Mouse (Mus musculus) c-Kit-positive CD71-positive TER-119-negative erythroid progenitor cells, embryonic 14.5 days (primary cell): ENCODE measurements around the gene Slc6a11.

ENCODE experiments used
- DNase-seq: peaks from one replicate; pipeline ENCODE4 v3.0.0-alpha.2; 2013; ENCODE audit warnings: low read depth

Slc6a11 gene

GRCm38 (mm10) chr6:114178141-114178540 is 47.1 kb downstream of the Slc6a11 start:
- no peak for DNase-seq

DNA sequence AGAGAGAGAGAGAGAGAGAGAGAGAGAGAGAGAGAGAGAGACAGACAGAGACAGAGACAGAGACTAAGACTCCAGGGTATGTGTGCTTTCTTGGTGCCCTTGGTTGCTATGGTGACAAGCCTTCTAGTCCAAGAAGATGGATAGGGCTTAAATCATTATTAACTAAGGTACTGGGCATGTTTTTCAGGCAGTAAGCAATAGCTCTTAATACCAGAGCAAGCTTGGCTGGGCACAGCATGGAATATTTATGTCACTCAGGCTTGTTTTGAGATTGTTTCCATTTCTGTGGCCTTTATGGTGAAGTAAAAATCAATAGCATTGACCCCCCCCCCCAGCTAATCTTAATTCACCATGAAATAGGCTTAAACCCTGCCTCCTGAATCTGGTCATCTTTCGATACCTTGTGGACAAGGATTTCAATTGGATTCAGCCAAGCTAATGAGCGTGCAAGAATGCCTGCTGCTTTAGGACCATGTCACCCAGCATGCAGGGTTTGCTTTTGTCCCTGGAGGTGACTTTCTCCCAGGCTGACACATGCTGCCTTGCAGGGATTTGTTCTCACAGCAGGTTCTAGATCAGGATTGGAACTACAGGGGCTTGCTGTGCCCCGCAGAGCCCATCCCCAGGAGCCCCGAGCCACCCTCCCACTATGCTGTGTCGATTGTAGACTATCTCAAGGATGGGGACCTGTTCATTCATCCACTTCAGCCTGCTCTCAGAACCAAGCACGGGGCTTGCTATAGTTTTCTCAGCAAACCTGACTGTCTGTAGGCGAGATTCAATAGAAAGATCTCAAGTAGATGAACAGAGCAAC is 51.5 kb downstream of the Slc6a11 start:
- DNase-seq: no peak

DNA sequence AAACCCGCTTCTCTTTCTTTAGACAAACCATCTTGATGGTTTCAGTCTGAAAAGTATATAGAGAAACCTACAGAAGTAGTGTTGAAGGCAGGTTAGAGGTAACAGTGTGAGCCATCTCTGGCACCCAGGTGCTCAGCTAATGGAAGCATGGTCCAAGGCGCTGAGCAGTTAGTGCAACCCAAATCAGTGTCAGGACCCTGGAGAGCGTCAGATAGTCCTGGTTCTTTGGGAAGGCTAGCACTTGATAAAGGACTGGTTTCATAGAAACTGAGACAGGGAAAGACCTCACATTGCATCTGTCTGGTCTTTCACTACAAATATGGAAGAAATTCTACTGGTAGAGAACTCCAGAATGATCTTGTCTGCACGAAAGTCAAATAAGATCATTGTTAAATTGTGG is 56.1 kb downstream of the Slc6a11 start:
- DNase-seq: no peak

DNA sequence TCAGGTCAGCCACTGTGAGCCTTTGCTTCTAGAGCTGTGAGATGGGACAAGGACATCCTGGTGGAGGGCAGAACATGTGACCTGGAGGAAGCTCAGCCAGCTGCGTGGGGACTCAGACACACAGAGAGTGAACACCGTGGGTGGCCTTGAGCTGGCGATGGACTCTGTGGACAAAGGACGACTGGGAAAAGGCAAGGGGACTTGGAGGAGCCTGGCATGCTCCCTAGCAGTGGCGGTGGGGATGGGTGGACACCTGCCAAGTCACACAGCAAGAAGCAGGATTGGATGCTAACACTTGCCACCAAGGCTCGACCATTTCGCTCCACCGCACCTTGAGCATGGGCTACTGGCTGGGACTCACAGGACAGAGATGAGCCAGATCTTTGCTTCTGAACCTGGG is 57.8 kb downstream of the Slc6a11 start:
- DNase-seq: no peak

GRCm38 (mm10) chr6:114195998-114196397 is 65.0 kb downstream of the Slc6a11 start:
- no peak for DNase-seq

- no peak for DNase-seq
These were observed 68.3 kb downstream of the Slc6a11 start for GRCm38 (mm10) chr6:114199200-114199845.

DNA sequence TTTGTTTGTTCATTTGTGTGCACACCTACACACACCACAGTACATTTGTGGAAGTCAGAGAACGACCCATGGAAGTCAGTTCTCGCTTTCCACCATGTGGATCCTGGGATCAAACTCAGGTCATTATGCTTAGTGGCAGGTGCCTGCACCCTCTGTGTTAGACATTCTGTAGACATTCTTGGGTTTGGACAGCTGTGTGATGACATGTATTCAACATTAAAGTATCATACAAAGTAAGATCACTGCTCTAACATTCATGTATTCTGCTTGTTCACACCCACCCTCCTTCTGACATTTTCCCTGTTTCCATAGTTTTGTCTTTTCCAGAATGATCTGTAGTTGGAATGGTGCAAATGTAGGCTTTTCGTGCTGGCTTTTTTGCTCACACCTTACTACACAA is 73.5 kb downstream of the Slc6a11 start:
- DNase-seq: no peak

DNA sequence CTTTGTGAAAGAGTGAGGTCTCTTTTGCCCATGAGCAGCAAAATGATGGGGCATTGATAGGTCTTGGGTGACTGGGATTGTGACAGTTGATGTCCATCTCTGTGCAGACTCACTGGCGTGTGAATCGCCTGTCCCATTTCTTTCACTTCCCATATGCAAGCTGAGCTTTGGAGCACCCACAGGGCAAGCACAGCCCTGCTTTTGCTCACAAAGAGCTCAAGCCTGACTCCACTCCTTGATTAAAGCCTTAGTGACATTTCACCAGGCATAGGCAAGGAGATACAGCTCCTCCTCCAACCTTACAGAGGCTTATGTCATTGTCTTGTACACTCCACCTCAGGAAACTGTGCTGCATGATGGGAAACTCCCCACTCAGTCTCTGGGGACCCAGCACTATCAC is 77.3 kb downstream of the Slc6a11 start:
- no peak for DNase-seq

GRCm38 (mm10) chr6:114214393-114214792 is 83.4 kb downstream of the Slc6a11 start:
- DNase-seq: no peak

DNA sequence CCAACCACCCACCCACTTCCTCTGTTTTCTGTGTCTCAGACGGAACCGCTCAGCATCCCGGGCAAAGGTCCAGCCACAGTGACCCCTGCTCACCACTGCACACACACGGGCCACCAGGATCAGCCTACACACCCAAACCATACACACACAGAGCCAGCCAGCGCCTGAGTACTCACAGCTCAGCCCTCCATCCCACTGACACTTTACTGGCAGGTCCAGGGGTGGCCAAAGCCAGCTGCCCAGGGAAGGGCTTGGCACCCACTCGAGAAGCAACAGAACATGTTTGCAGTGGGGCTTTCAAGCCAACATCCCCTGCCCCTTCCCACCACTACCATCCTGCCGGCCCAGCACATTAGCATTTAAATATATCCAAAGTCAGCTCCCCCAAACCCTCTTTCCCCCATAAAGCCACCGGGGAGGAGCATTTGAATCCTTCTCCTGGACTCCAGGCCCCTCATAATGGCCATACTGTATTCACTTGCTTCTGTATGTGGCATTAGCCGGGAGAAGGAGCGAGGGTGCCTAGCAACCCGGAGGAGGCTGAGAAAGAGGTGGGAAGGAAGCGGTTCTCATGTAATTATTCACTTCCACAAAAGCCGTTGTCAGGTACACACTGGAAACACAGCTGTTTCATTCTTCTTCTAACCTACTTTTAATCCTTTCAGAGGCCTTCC is 85.8 kb downstream of the Slc6a11 start:
- DNase-seq: no peak

GRCm38 (mm10) chr6:114224399-114224798 is 93.4 kb downstream of the Slc6a11 start:
- no peak for DNase-seq

- DNase-seq: no peak
These were observed 96.3 kb downstream of the Slc6a11 start for GRCm38 (mm10) chr6:114227378-114227777.

DNA sequence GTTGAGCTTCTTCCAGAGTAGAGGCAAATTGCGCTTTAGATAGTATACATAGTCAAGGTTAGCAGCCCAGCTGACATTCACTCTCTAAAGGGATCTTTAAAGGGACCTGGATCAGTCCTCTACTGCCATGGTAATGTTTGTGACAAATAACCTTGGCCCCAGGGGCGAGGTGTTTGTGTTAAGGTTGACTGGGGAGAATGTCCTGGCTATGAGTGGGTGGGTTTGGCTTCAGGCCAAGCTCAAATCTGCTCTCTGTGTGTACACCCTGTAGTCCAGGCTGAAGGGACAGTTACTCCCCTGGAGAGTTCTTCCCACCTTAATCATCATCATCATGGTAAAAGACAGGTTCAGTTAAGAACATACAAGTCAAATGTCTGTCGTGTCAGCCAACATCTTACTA is 97.2 kb downstream of the Slc6a11 start:
- DNase-seq: no peak

GRCm38 (mm10) chr6:114238892-114239644 is 108.0 kb downstream of the Slc6a11 start:
- no peak for DNase-seq

DNA sequence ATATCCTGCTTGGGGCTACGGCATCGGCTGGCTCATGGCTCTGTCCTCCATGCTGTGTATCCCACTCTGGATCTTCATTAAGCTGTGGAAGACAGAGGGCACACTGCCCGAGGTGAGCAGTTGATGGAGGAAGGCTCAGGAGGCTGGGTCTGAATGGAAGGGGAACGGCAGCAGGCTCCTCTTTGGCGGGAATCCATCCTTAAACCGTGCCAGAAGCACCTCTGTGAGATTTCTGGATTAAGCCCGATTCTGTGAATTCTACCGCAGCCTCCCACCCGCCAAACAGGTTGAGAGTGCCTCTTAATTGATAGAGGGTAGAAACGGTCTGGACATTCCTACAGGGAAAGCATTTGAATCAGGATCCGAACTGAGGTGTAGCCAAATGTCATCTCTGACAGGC is 114.6 kb downstream of the Slc6a11 start:
- no peak for DNase-seq

DNA sequence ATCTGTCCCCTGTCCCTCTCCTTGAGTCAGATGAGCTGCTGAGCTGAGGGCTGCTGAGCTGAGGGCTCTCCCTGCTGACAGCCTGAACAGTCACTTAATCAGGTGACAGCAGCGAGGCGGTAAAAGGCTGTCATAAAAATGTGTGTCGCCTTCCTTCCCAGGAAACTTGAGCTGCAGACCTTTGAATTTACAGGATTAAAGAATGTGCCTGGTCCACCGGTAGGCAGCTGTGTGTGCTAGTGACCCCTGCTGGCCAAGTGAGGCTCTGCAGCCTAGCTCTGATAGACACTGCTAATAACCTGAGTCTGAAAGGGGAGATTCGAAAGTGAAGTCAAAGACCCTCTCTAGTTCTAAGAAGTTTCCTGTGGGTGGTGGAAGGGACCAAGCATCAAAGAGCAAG is 119.3 kb downstream of the Slc6a11 start:
- DNase-seq: peak; percentile 11

DNA sequence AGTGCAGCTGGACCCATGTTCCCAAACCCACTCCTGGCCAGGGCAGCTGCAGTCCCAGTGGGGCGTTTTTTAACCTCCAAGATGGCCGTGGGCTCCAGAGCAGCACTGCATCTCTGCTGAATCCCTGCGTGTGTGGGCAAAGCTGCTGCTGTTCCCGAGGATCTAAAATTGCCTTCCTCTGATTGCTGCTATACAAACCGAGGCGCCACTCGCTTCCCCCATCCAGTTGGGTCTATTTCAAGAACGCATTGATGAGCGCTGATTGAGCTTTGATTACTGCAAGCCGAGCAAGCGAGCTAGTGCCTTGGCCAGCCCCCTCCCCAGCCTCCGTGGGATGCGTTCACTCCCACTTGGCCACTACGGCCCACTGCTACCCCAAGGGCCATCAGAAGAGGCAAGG is 123.9 kb downstream of the Slc6a11 start:
- no peak for DNase-seq

- no peak for DNase-seq
These were observed 126.8 kb downstream of the Slc6a11 start for GRCm38 (mm10) chr6:114257762-114258361.

- no peak for DNase-seq
These were observed 127.7 kb downstream of the Slc6a11 start for GRCm38 (mm10) chr6:114258661-114259193.

- no peak for DNase-seq
These were observed 130.6 kb downstream of the Slc6a11 start for GRCm38 (mm10) chr6:114261609-114262008.

- no peak for DNase-seq
These were observed 133.0 kb downstream of the Slc6a11 start for GRCm38 (mm10) chr6:114264010-114264409.

DNA sequence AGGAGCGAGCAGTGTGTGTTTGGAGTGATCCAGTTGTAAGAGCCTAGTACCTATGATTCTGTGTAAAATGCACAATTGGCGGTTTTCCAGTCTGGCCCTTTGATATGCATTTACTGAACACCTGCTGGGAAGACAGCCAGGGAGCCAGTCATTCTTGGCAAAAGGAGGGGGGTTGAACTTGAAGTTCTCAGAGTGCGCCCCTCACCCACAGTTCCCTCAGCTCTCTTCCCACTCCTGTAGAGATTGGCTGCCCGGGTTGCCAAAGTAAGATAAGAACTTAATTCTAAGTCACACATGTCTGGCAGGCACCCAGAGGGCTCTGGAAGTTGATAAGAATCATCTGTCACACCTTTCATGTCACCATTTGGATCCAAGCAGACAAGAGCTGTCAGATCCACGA is 133.4 kb downstream of the Slc6a11 start:
- DNase-seq: no peak
